Mouse (Mus musculus): ENCODE results near the gene Myo3b. TPM values are rescaled to one million over a fixed set of nuclear protein-coding genes. Genes with fewer than 3 reads are reported as not detected.
A peak's percentile ranks its signal among the peaks of the same experiment; 100 is the strongest.

Gene Myo3b
- polyA plus RNA-seq, 1 experiment from 2014 or later, result not detected

GRCm38 (mm10) chr2:70105286-70106030 lies 66.5 kb downstream of the Myo3b start:
- 41% methylated on average over 14 of the region's 14 CpGs for WGBS
- no peak for ATAC-seq (ENCODE audit: insufficient number of reproducible peaks, low FRiP score, low TSS enrichment, low read depth)
- Histone ChIP-seq H3K4me3 (replicated peaks) (no peak overlapping the region), H3K36me3 (no peaks in the 10 kb centered on the region), H3K27ac (replicated peaks) (no peak overlapping the region), H3K9me3 (replicated peaks) (no peaks in the 10 kb centered on the region), H3K4me2 (replicated peaks) (no peak overlapping the region), H3K27me3 (no peaks in the 10 kb centered on the region), H3K9ac (no peak overlapping the region), H3K4me1 (no peaks in the 10 kb centered on the region)

- Histone ChIP-seq H3K4me1 (no peaks in the 10 kb centered on the region), H3K36me3 (no peaks in the 10 kb centered on the region), H3K9me3 (replicated peaks) (no peaks in the 10 kb centered on the region), H3K4me3 (replicated peaks) (no peak overlapping the region), H3K9ac (no peak overlapping the region), H3K27me3 (no peaks in the 10 kb centered on the region), H3K27ac (replicated peaks) (no peak overlapping the region), H3K4me2 (replicated peaks) (no peak overlapping the region)
- ATAC-seq (ENCODE audit: insufficient number of reproducible peaks, low FRiP score, low TSS enrichment, low read depth), result no peak
- 61% methylated on average over 7 of the region's 7 CpGs for WGBS
These were observed 70.1 kb downstream of the Myo3b start for GRCm38 (mm10) chr2:70109010-70109409.

- no peak for ATAC-seq (ENCODE audit: insufficient number of reproducible peaks, low FRiP score, low TSS enrichment, low read depth)
- H3K9me3 ChIP-seq (replicated peaks), result no peaks in the 10 kb centered on the region
- no peak overlapping the region for H3K4me2 ChIP-seq (replicated peaks)
- H3K4me3 ChIP-seq (replicated peaks), result no peak overlapping the region
- no peak overlapping the region for H3K9ac ChIP-seq
- WGBS, result 48% methylated on average over 12 of the region's 12 CpGs
- no peak overlapping the region for H3K27ac ChIP-seq (replicated peaks)
- H3K36me3 ChIP-seq, result no peaks in the 10 kb centered on the region
- no peaks in the 10 kb centered on the region for H3K27me3 ChIP-seq
- H3K4me1 ChIP-seq, result no peaks in the 10 kb centered on the region
These were observed 75.2 kb downstream of the Myo3b start for GRCm38 (mm10) chr2:70113798-70114782.

GRCm38 (mm10) chr2:70118376-70119264 lies 79.7 kb downstream of the Myo3b start:
- no peak for ATAC-seq (ENCODE audit: insufficient number of reproducible peaks, low FRiP score, low TSS enrichment, low read depth)
- Histone ChIP-seq H3K27ac (replicated peaks) (no peak overlapping the region), H3K36me3 (no peaks in the 10 kb centered on the region), H3K27me3 (no peaks in the 10 kb centered on the region), H3K4me2 (replicated peaks) (no peak overlapping the region), H3K9me3 (replicated peaks) (no peaks in the 10 kb centered on the region), H3K4me3 (replicated peaks) (no peak overlapping the region), H3K4me1 (no peaks in the 10 kb centered on the region), H3K9ac (no peak overlapping the region)
- 53% methylated on average over 16 of the region's 16 CpGs for WGBS

GRCm38 (mm10) chr2:70119265-70119663 lies 80.3 kb downstream of the Myo3b start:
- no peaks in the 10 kb centered on the region for H3K27me3 ChIP-seq
- no peaks in the 10 kb centered on the region for H3K36me3 ChIP-seq
- 87% methylated on average over 2 of the region's 2 CpGs for WGBS
- ATAC-seq (ENCODE audit: insufficient number of reproducible peaks, low FRiP score, low TSS enrichment, low read depth), result no peak
- H3K4me1 ChIP-seq, result no peaks in the 10 kb centered on the region
- no peaks in the 10 kb centered on the region for H3K9me3 ChIP-seq (replicated peaks)
- H3K9ac ChIP-seq, result no peak overlapping the region
- no peak overlapping the region for H3K4me2 ChIP-seq (replicated peaks)
- no peak overlapping the region for H3K4me3 ChIP-seq (replicated peaks)
- H3K27ac ChIP-seq (replicated peaks), result no peak overlapping the region

GRCm38 (mm10) chr2:70126330-70126729 lies 87.4 kb downstream of the Myo3b start:
- ATAC-seq (ENCODE audit: insufficient number of reproducible peaks, low FRiP score, low TSS enrichment, low read depth), result no peak; the same call in 1 of the 2 replicates
- WGBS, result 35% methylated on average over 10 of the region's 10 CpGs
- no peaks in the 10 kb centered on the region for H3K9me3 ChIP-seq (replicated peaks)
- peaks cover 15% of the 10 kb centered on the region for H3K4me1 ChIP-seq
- no peak overlapping the region for H3K9ac ChIP-seq
- H3K27ac ChIP-seq (replicated peaks), result no peak overlapping the region
- H3K4me2 ChIP-seq (replicated peaks), result peak overlapping the region; percentile 38; the same call in 1 of the 2 replicates
- H3K27me3 ChIP-seq, result 0 out of 2 replicates have a peak, but pooled peaks cover 2% of the 10 kb centered on the region
- peak overlapping the region; percentile 16; the same call in 1 of the 2 replicates for H3K4me3 ChIP-seq (replicated peaks)
- no peaks in the 10 kb centered on the region for H3K36me3 ChIP-seq

GRCm38 (mm10) chr2:70126783-70127182 lies 87.9 kb downstream of the Myo3b start:
- Histone ChIP-seq H3K9me3 (replicated peaks) (no peaks in the 10 kb centered on the region), H3K4me3 (replicated peaks) (peak overlapping the region; percentile 16), H3K36me3 (no peaks in the 10 kb centered on the region), H3K9ac (no peak overlapping the region), H3K27me3 (0 out of 2 replicates have a peak, but pooled peaks cover 2% of the 10 kb centered on the region), H3K4me2 (replicated peaks) (peak overlapping the region; percentile 38), H3K27ac (replicated peaks) (no peak overlapping the region), H3K4me1 (peaks cover 15% of the 10 kb centered on the region)
- under 1% methylated on average over 13 of the region's 13 CpGs for WGBS
- peak; percentile 54 for ATAC-seq (ENCODE audit: insufficient number of reproducible peaks, low FRiP score, low TSS enrichment, low read depth)

GRCm38 (mm10) chr2:70127351-70128148 lies 88.6 kb downstream of the Myo3b start:
- no peaks in the 10 kb centered on the region for H3K36me3 ChIP-seq
- no peak overlapping the region for H3K27ac ChIP-seq (replicated peaks)
- no peak overlapping the region for H3K9ac ChIP-seq
- H3K9me3 ChIP-seq (replicated peaks), result no peaks in the 10 kb centered on the region
- peak overlapping the region; percentile 38 for H3K4me2 ChIP-seq (replicated peaks)
- WGBS, result 8% methylated on average over 21 of the region's 21 CpGs
- H3K27me3 ChIP-seq, result 0 out of 2 replicates have a peak, but pooled peaks cover 2% of the 10 kb centered on the region
- peak overlapping the region; percentile 16 for H3K4me3 ChIP-seq (replicated peaks)
- H3K4me1 ChIP-seq, result peaks cover 15% of the 10 kb centered on the region
- ATAC-seq (ENCODE audit: insufficient number of reproducible peaks, low FRiP score, low TSS enrichment, low read depth), result no peak

GRCm38 (mm10) chr2:70128590-70128989 lies 89.7 kb downstream of the Myo3b start:
- 0 out of 2 replicates have a peak, but pooled peaks cover 2% of the 10 kb centered on the region for H3K27me3 ChIP-seq
- H3K9me3 ChIP-seq (replicated peaks), result no peaks in the 10 kb centered on the region
- no peak overlapping the region for H3K4me2 ChIP-seq (replicated peaks)
- no peak overlapping the region for H3K4me3 ChIP-seq (replicated peaks)
- no peak overlapping the region for H3K27ac ChIP-seq (replicated peaks)
- no peak for ATAC-seq (ENCODE audit: insufficient number of reproducible peaks, low FRiP score, low TSS enrichment, low read depth)
- H3K36me3 ChIP-seq, result no peaks in the 10 kb centered on the region
- no peak overlapping the region for H3K9ac ChIP-seq
- WGBS, result 59% methylated on average over 6 of the region's 6 CpGs
- H3K4me1 ChIP-seq, result peaks cover 15% of the 10 kb centered on the region

GRCm38 (mm10) chr2:70129566-70129965 lies 90.6 kb downstream of the Myo3b start:
- 61% methylated on average over 3 of the region's 3 CpGs for WGBS
- ATAC-seq (ENCODE audit: insufficient number of reproducible peaks, low FRiP score, low TSS enrichment, low read depth), result no peak
- Histone ChIP-seq H3K4me1 (peaks cover 15% of the 10 kb centered on the region), H3K36me3 (no peaks in the 10 kb centered on the region), H3K4me3 (replicated peaks) (no peak overlapping the region), H3K27me3 (0 out of 2 replicates have a peak, but pooled peaks cover 2% of the 10 kb centered on the region), H3K4me2 (replicated peaks) (no peak overlapping the region), H3K9ac (no peak overlapping the region), H3K27ac (replicated peaks) (no peak overlapping the region), H3K9me3 (replicated peaks) (no peaks in the 10 kb centered on the region)

Measured in embryonic facial prominence, embryonic 15.5 days (tissue).